Mouse (Mus musculus) hindbrain, embryonic 11.5 days (tissue): ENCODE data around the gene Slc25a3. TPM values are rescaled to one million over a fixed set of nuclear protein-coding genes. Genes with fewer than 3 reads are reported as not detected.
A peak's percentile ranks its signal among the peaks of the same experiment; 100 is the strongest.

Source experiments
- ATAC-seq: fragments of 200-750 bp; cut with Nextera tagmentation; 2 replicates; pipeline ENCODE4 v1.8.0; 2017; ENCODE audit warnings: mild to moderate bottlenecking, moderate TSS enrichment, moderate library complexity; ENCODE audit not compliant: low FRiP score
- DNase-seq: peaks from one replicate; pipeline ENCODE4 v3.0.0-alpha.2; 2015; ENCODE audit warnings: low spot score
- H3K27ac ChIP-seq: fragments of 300-500 bp; sonication (generic); 2 replicates; pipeline ENCODE4 v1.5.1; 2014; ENCODE audit warnings: mild to moderate bottlenecking, low read depth, low read length
- H3K27me3 ChIP-seq: fragments of 300-500 bp; sonication (generic); 2 replicates; pipeline ENCODE4 v1.6.1; 2014; ENCODE audit warnings: mild to moderate bottlenecking, low read length, moderate library complexity, mixed read lengths; ENCODE audit not compliant: control insufficient read depth, insufficient read depth
- H3K36me3 ChIP-seq: fragments of 300-500 bp; sonication (generic); 2 replicates; pipeline ENCODE4 v1.6.1; 2014; ENCODE audit warnings: mild to moderate bottlenecking, low read length, moderate library complexity, mixed read lengths; ENCODE audit not compliant: control insufficient read depth, insufficient read depth
- H3K4me1 ChIP-seq: fragments of 300-500 bp; sonication (generic); replicated peaks from 2 replicates; pipeline ENCODE4 v1.6.1; 2014; ENCODE audit warnings: low read length, mixed read lengths; ENCODE audit not compliant: control insufficient read depth, insufficient read depth
- H3K4me2 ChIP-seq: fragments of 300-500 bp; sonication (generic); replicated peaks from 2 replicates; pipeline ENCODE4 v1.6.1; 2014; ENCODE audit warnings: mild to moderate bottlenecking, low read depth, low read length
- H3K4me3 ChIP-seq: fragments of 300-500 bp; sonication (generic); 2 replicates; pipeline ENCODE4 v1.5.1; 2014; ENCODE audit warnings: low read depth, low read length
- H3K9ac ChIP-seq: fragments of 300-500 bp; sonication (generic); 2 replicates; pipeline ENCODE4 v1.6.1; 2014; ENCODE audit warnings: low read depth, low read length
- H3K9me3 ChIP-seq: fragments of 300-500 bp; sonication (generic); 2 replicates; pipeline ENCODE4 v1.6.1; 2016; ENCODE audit warnings: low read length; ENCODE audit not compliant: control insufficient read depth
- WGBS: fragments of 180-500 bp; shearing (Covaris S2); extraction: QIAGEN DNeasy Blood & Tissue Kit; methylation state at CpG from one replicate; pipeline ENCODE4 v1.1.7; 2014; 5-methylcytosine and 5-hydroxymethylcytosine counted together
- polyA plus RNA-seq: library from polyadenylated mRNA; unstranded; fragments of >200 nt; fragmentation: Nextera tagmentation; extraction: Ambion mirVana; gene quantifications from 2 replicates; pipeline ENCODE4 v1.2.1, GENCODE M21; 2014

Gene Slc25a3
- polyA plus RNA-seq, 1 experiment from 2014 or later, result 455 TPM

- peak within 1 kb of the TSS; percentile 87 for H3K9ac ChIP-seq
- peak; percentile 100 for DNase-seq
- ATAC-seq, result peak; percentile 97
- no peaks in the 10 kb centered on the region for H3K9me3 ChIP-seq
- no peaks in the 10 kb centered on the region for H3K27me3 ChIP-seq
- peak within 1 kb of the TSS; percentile 62 for H3K4me2 ChIP-seq
- no peaks in the 10 kb centered on the region for H3K36me3 ChIP-seq
- peak within 1 kb of the TSS; percentile 87 for H3K4me3 ChIP-seq
- H3K4me1 ChIP-seq, result no peaks in the 10 kb centered on the region; the same call in 1 of the 2 replicates
- peak within 1 kb of the TSS; percentile 83 for H3K27ac ChIP-seq
- WGBS, result under 1% methylated on average over 80 of the region's 87 CpGs
These were observed 41.1 kb downstream of the Slc25a3 start, which contains the start of the genes Apaf1 and Ikbip for GRCm38 (mm10) chr10:91082550-91083392. Apaf1 (minus strand) TSS chr10:91082770. Ikbip (plus strand) TSS chr10:91082940.

DNA sequence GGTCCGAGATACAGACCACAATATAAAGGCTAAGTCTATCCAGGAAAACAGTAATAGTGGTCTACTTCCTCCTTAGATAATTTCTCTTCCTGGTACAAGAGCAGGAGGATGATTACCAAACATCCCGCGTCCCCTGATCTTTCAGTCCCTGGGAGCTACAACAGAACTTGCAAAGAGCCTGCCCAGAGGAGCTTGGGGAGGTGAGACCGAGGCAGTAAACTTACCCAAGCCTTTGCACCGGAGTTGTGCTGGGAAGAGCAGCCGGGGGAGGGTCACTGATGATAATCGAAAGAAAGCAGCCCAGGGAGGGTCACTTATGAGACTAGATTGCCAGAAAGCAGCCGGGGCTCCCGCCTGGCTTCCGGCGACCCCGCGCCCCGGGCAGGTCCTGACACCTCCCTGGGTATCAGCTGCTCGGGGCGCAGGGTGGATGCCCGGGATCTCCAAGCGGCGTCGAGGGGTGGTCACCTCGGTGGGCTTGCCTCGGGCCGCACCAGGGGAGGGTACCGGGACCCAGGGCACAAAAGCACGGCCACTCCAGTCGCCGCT, 41.8 kb downstream of the Slc25a3 start:
- H3K36me3 ChIP-seq, result no peaks in the 10 kb centered on the region
- ATAC-seq, result peak; percentile 67

DNA sequence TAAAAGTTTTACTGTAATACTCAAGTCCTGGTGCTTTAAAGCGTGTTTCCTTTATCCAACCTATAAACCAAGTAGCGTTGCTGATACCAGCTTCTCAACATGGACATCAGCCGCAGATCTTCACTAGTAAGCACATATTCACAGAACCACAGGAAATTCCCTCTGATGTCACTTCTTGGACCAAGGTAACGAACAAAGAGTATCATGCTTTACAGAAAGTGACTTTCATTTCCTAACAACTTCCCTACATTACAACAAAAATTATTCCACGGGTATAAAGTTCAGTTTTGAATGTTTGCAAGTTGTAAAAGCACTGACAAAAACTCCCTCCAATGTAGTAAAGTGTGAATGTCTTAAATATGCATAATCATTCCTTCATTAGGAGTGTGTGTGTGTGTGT, 43.3 kb downstream of the Slc25a3 start:
- Histone ChIP-seq H3K36me3 (no peaks in the 10 kb centered on the region), H3K4me3 (no peak overlapping the region), H3K4me2 (no peak overlapping the region), H3K27ac (no peak overlapping the region), H3K9me3 (no peaks in the 10 kb centered on the region), H3K9ac (no peak overlapping the region), H3K27me3 (no peaks in the 10 kb centered on the region), H3K4me1 (no peaks in the 10 kb centered on the region; the same call in 1 of the 2 replicates)
- ATAC-seq (no peak), DNase-seq (no peak)
- WGBS, result 90% methylated on average over 5 of the region's 5 CpGs

More for the DNA sequence above, 41.8 kb downstream of the Slc25a3 start:
- Histone ChIP-seq H3K9me3 (no peaks in the 10 kb centered on the region), H3K27me3 (no peaks in the 10 kb centered on the region), H3K4me3 (peak overlapping the region; percentile 87), H3K4me1 (no peaks in the 10 kb centered on the region; the same call in 1 of the 2 replicates), H3K27ac (peak overlapping the region; percentile 83), H3K9ac (peak overlapping the region; percentile 87), H3K4me2 (peak overlapping the region; percentile 62)
- peak; percentile 70 for DNase-seq
- under 1% methylated on average over 25 of the region's 27 CpGs for WGBS

DNA sequence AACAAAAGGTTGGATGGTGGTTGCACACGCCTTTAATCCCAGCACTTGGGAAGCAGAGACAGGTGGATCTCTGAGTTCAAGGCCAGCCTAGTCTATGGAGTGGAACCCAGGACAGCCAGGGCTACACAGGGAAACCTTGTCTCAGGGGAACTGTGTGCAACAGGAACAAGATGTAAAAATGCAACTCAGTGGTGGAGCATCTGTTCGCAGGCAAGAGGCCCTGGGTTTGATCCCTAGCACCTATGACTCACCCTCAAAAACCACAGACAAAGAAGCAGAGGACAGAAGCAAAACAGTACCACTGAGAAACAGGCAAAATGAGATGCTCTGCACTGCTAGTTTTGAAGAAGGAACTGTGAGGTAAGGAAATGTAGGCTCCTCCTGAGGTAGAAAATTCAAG, 47.2 kb downstream of the Slc25a3 start:
- Histone ChIP-seq H3K4me3 (no peak overlapping the region), H3K9me3 (no peaks in the 10 kb centered on the region), H3K4me2 (no peak overlapping the region), H3K4me1 (no peaks in the 10 kb centered on the region; the same call in 1 of the 2 replicates), H3K36me3 (no peaks in the 10 kb centered on the region), H3K9ac (no peak overlapping the region), H3K27me3 (no peaks in the 10 kb centered on the region), H3K27ac (no peak overlapping the region)
- no peak for DNase-seq
- WGBS, result 90% methylated on average over 2 of the region's 2 CpGs
- ATAC-seq, result no peak

DNA sequence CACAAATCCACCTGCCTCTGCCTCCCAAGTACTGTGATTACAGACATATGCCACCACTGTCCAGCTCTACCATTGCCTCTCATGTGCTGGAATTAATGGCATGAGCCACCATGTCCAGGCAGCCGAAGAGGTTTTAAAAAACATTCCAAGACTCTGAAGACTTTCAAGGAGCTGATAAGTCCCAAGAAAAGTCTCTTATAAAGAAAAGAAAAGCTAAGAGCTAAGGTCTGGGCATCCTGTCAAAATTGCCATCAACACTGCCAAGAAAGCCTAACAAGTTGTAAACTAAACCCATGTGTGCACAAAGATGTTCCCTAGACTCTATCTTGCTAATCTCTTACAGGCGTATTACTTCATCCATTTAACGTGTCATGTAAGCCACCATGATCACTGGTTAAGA, 50.5 kb downstream of the Slc25a3 start:
- Histone ChIP-seq H3K4me2 (no peak overlapping the region), H3K9ac (no peak overlapping the region), H3K9me3 (no peaks in the 10 kb centered on the region), H3K4me3 (no peak overlapping the region), H3K36me3 (no peaks in the 10 kb centered on the region), H3K4me1 (no peaks in the 10 kb centered on the region), H3K27me3 (no peaks in the 10 kb centered on the region), H3K27ac (no peak overlapping the region)
- DNase-seq (no peak), ATAC-seq (no peak)
- 94% methylated on average over 3 of the region's 3 CpGs for WGBS

GRCm38 (mm10) chr10:91071768-91072167, 52.1 kb downstream of the Slc25a3 start:
- WGBS, result 83% methylated on average over 1 of the region's 1 CpGs
- H3K36me3 ChIP-seq, result 0 out of 2 replicates have a peak, but pooled peaks cover 2% of the 10 kb centered on the region

More at GRCm38 (mm10) chr10:91071768-91072167, 52.1 kb downstream of the Slc25a3 start:
- DNase-seq, result no peak
- Histone ChIP-seq H3K4me2 (no peak overlapping the region), H3K27ac (no peak overlapping the region), H3K4me1 (no peaks in the 10 kb centered on the region), H3K9me3 (no peaks in the 10 kb centered on the region), H3K4me3 (no peak overlapping the region), H3K9ac (no peak overlapping the region), H3K27me3 (no peaks in the 10 kb centered on the region)
- ATAC-seq, result no peak

Other genes with a start within 250 kb of the Slc25a3 start
- gene Apaf1, start 41.3 kb downstream of the Slc25a3 start, polyA plus RNA-seq, result 27.4 and 29.4 TPM in 2 replicates
- gene Ikbip, start 41.1 kb downstream of the Slc25a3 start, polyA plus RNA-seq, result 24.7 and 25.7 TPM in 2 replicates
- 312 and 320 TPM in 2 replicates for gene Tmpo, start 57.3 kb upstream of the Slc25a3 start, polyA plus RNA-seq